Mouse (Mus musculus) lung, adult 2 months (tissue): ENCODE results near the gene Cntn5.

Experiments used
- CTCF ChIP-seq: fragments of 200-500 bp; IDR thresholded peaks from 2 replicates; pipeline ENCODE4 v1.5.1; 2011; ENCODE audit warnings: mild to moderate bottlenecking, low read length, control low read depth; ENCODE audit not compliant: insufficient read depth
- POLR2A ChIP-seq: fragments of 200-500 bp; IDR thresholded peaks from 2 replicates; pipeline ENCODE4 v1.6.1; 2011; ENCODE audit warnings: low read depth, mild to moderate bottlenecking, control low read depth, low read length, borderline replicate concordance; ENCODE audit errors: extremely low read depth

DNA sequence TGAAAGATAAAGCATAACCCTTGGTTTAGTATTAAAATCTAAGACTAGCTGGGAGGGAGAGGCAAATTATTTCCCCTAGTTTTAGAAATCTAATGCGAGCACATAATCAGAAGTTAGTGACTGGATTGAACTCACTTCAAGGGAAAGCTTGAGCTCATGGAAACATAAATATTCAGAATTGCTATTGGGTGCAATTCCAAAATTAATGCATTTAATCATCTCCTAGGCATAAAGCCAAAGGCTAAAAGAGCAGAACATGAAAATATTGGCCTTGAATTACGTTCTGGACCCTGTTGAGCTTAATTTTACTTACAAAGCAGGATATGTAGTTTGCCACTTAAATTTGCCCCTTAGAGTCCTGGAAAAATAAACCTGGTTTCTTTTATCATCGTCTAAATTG is 1124.9 kb downstream of the Cntn5 start:
- no peak for TF ChIP-seq CTCF
- TF ChIP-seq POLR2A = no peak
